Mouse (Mus musculus): ENCODE measurements around the gene Aspscr1. TPM values are rescaled to one million over a fixed set of nuclear protein-coding genes. Genes with fewer than 3 reads are reported as not detected.

The Aspscr1 gene
- total and polyA plus RNA-seq, 3 experiments, result 39.2 to 248 (median 57.0) TPM

DNA sequence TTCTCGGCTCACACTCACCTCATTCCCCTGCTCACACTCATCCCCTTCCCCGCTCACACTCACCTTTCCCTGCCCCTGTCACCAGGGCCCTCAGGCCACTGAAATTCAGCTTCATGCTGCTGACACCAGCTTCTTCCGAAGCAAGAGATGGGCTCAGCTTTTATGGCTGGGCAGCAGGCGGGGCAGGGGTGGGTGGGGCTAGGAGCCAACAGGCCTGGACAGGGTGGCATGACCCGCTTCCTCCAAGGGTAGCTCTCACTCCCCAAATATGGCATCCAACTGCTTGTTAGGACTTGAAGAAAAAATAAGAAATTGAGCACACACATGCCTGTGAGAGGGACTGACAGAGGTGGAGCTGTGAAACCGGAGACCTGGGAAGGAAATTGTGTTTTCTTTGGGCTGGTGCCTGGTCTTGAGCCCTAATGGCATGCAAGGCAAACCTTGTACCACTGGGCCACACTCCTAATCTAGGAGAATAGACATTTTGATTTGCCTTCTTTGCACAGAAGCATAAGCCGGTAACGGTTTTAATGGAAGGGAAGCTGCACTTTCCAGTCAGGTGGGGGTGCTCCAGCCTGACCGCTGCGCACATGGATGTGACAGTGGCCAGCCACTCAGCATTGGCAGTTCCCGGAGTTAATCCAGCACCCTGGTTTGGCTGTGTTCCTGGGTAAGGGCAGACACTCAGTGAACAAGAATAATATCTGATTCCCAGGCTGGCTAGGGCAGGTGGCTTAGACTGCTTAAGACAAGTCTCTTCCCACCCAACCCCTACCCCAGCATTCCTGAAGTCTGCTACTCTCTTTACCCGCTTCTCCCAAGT is 59.3 kb downstream of the Aspscr1 start, which contains the start of gene Cbr2:
Gene Cbr2, minus strand, starts transcription at position 257 of the 823 bp plus-strand sequence.
- peak within 1 kb of the TSS; percentile 15; the same call in 1 of the 2 replicates for H3K4me3 ChIP-seq (ENCODE audit: low read depth, low read length)
- TF ChIP-seq GATA2 (IDR thresholded peaks at IDR 0.05; ENCODE audit: borderline replicate concordance, low read depth, low read length) (no peak), GATA1 (IDR thresholded peaks at IDR 0.05; ENCODE audit: borderline replicate concordance, low read length) (no peak), TAL1 (conservative IDR thresholded peaks at IDR 0.05; ENCODE audit: low read depth, low read length) (no peak), CTCF (IDR thresholded peaks at IDR 0.05; ENCODE audit: low read depth, low read length) (no peak), POLR2AphosphoS5 (IDR thresholded peaks at IDR 0.05; ENCODE audit: insufficient replicate concordance, low read depth, low read length) (no peak)
- H3K36me3 ChIP-seq (replicated peaks), result no peaks in the 10 kb centered on the region
- peaks cover 3% of the 10 kb centered on the region; the same call in 1 of the 2 replicates for H3K9me3 ChIP-seq (replicated peaks)
- peaks cover 55% of the 10 kb centered on the region for H3K27me3 ChIP-seq (ENCODE audit: insufficient read depth, low read length)
- no peak for DNase-seq (ENCODE audit: low spot score)
- peaks cover 8% of the 10 kb centered on the region for H3K4me1 ChIP-seq (ENCODE audit: insufficient read depth, low read depth, low read length)
- no peak for ATAC-seq (ENCODE audit: extremely low read depth, insufficient number of reproducible peaks, low FRiP score, poor library complexity, severe bottlenecking)

DNA sequence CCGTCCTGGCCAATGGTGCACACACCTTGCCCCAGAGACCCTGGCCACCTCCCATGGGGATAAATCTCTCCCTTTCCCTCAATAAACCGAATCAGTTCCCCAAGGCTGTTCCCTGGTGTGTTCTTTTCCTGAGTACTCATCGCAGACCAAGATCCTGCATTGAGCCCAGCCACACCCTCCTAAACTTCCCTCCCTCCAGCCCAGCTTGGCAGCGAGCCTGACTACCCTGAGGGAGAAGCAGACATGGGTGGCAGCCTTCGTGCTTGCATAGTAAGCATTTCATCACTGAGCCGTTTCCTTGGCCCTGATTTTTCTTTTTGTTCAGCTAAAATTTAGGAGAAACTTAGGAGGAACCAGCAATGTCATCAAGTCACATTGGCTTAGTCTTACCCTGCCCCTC is 60.7 kb downstream of the Aspscr1 start:
- DNase-seq (ENCODE audit: low spot score), result no peak

GRCm38 (mm10) chr11:120736424-120736823 is 63.7 kb downstream of the Aspscr1 start:
- no peak overlapping the region for H3K4me3 ChIP-seq (ENCODE audit: low read depth, low read length)
- no peaks in the 10 kb centered on the region for H3K36me3 ChIP-seq (replicated peaks)
- ATAC-seq (ENCODE audit: extremely low read depth, insufficient number of reproducible peaks, low FRiP score, poor library complexity, severe bottlenecking), result no peak
- H3K4me1 ChIP-seq (ENCODE audit: insufficient read depth, low read depth, low read length), result no peaks in the 10 kb centered on the region
- no peak for DNase-seq (ENCODE audit: low spot score)
- no peak for TF ChIP-seq GATA1 (IDR thresholded peaks at IDR 0.05; ENCODE audit: borderline replicate concordance, low read length)
- H3K27me3 ChIP-seq (ENCODE audit: insufficient read depth, low read length), result peaks cover 33% of the 10 kb centered on the region
- H3K9me3 ChIP-seq (replicated peaks), result peaks cover 2% of the 10 kb centered on the region; the same call in 1 of the 2 replicates

More for the DNA sequence above, 60.7 kb downstream of the Aspscr1 start:
- TF ChIP-seq TAL1 (conservative IDR thresholded peaks at IDR 0.05; ENCODE audit: low read depth, low read length), result no peak
- TF ChIP-seq GATA2 (IDR thresholded peaks at IDR 0.05; ENCODE audit: borderline replicate concordance, low read depth, low read length), result no peak
- TF ChIP-seq CTCF (IDR thresholded peaks at IDR 0.05; ENCODE audit: low read depth, low read length), result no peak
- no peak for TF ChIP-seq POLR2AphosphoS5 (IDR thresholded peaks at IDR 0.05; ENCODE audit: insufficient replicate concordance, low read depth, low read length)
- TF ChIP-seq GATA1 (IDR thresholded peaks at IDR 0.05; ENCODE audit: borderline replicate concordance, low read length), result no peak
- Histone ChIP-seq H3K4me1 (ENCODE audit: insufficient read depth, low read depth, low read length) (peaks cover 5% of the 10 kb centered on the region), H3K4me3 (ENCODE audit: low read depth, low read length) (no peak overlapping the region), H3K36me3 (replicated peaks) (no peaks in the 10 kb centered on the region), H3K27me3 (ENCODE audit: insufficient read depth, low read length) (peaks cover 54% of the 10 kb centered on the region), H3K9me3 (replicated peaks) (peaks cover 3% of the 10 kb centered on the region; the same call in 1 of the 2 replicates)
- no peak for ATAC-seq (ENCODE audit: extremely low read depth, insufficient number of reproducible peaks, low FRiP score, poor library complexity, severe bottlenecking)

DNA sequence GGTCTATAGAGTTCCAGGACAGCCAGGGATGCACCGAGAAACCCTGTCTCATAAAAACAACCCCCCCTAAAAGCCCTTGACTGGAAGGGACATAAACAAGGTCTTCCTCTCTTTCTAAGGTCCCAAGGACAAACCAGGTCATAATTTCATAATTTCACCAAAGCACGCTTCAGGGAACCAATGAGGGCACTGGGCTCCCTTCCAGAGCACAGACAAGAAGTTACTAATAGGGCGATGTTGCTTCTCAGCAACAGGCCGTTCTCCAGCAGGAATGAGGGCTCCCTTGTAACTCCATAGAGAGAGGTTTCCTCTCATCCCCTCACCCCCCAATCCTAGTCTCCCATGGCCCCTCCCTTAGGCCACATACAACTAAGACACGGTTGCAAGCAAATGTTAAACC is 68.2 kb downstream of the Aspscr1 start:
- TF ChIP-seq GATA1 (IDR thresholded peaks at IDR 0.05; ENCODE audit: borderline replicate concordance, low read length) (no peak), TAL1 (conservative IDR thresholded peaks at IDR 0.05; ENCODE audit: low read depth, low read length) (no peak), POLR2AphosphoS5 (IDR thresholded peaks at IDR 0.05; ENCODE audit: insufficient replicate concordance, low read depth, low read length) (no peak), CTCF (IDR thresholded peaks at IDR 0.05; ENCODE audit: low read depth, low read length) (no peak), GATA2 (IDR thresholded peaks at IDR 0.05; ENCODE audit: borderline replicate concordance, low read depth, low read length) (no peak)
- Histone ChIP-seq H3K4me3 (ENCODE audit: low read depth, low read length) (no peak overlapping the region), H3K36me3 (replicated peaks) (no peaks in the 10 kb centered on the region), H3K4me1 (ENCODE audit: insufficient read depth, low read depth, low read length) (no peaks in the 10 kb centered on the region), H3K27me3 (ENCODE audit: insufficient read depth, low read length) (peaks cover 16% of the 10 kb centered on the region), H3K9me3 (replicated peaks) (no peaks in the 10 kb centered on the region)
- DNase-seq (ENCODE audit: low spot score) (no peak), ATAC-seq (ENCODE audit: extremely low read depth, insufficient number of reproducible peaks, low FRiP score, poor library complexity, severe bottlenecking) (no peak)

GRCm38 (mm10) chr11:120744121-120744701 is 71.4 kb downstream of the Aspscr1 start:
- Histone ChIP-seq H3K27me3 (ENCODE audit: insufficient read depth, low read length) (peaks cover 12% of the 10 kb centered on the region), H3K4me1 (ENCODE audit: insufficient read depth, low read depth, low read length) (no peaks in the 10 kb centered on the region), H3K4me3 (ENCODE audit: low read depth, low read length) (no peak overlapping the region), H3K9me3 (replicated peaks) (no peaks in the 10 kb centered on the region), H3K36me3 (replicated peaks) (no peaks in the 10 kb centered on the region)
- ATAC-seq (ENCODE audit: extremely low read depth, insufficient number of reproducible peaks, low FRiP score, poor library complexity, severe bottlenecking) (no peak), DNase-seq (ENCODE audit: low spot score) (no peak)
- TF ChIP-seq GATA1 (IDR thresholded peaks at IDR 0.05; ENCODE audit: borderline replicate concordance, low read length) (no peak), POLR2AphosphoS5 (IDR thresholded peaks at IDR 0.05; ENCODE audit: insufficient replicate concordance, low read depth, low read length) (no peak), TAL1 (conservative IDR thresholded peaks at IDR 0.05; ENCODE audit: low read depth, low read length) (no peak), CTCF (IDR thresholded peaks at IDR 0.05; ENCODE audit: low read depth, low read length) (no peak), GATA2 (IDR thresholded peaks at IDR 0.05; ENCODE audit: borderline replicate concordance, low read depth, low read length) (no peak)

DNA sequence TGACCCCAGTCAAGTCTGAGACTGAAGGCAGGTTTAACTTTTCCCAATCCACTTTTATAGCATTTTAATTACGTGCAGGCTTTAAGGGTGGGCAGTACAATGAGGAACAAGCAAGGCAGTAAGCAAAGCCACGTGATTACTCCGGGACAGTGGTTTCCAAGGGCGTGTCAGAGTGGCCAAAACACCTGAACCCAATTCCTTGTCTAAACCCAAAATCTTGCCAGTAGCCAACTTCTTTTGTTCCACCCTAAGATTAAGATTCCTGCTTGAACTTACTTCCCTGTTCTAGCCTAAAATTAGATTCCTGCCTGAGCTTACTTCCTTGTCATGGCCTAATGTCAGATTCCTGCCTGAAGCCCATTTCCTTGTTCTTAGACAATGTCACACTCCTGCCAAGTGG is 75.2 kb downstream of the Aspscr1 start:
- TF ChIP-seq POLR2AphosphoS5 (IDR thresholded peaks at IDR 0.05; ENCODE audit: insufficient replicate concordance, low read depth, low read length) (no peak), CTCF (IDR thresholded peaks at IDR 0.05; ENCODE audit: low read depth, low read length) (no peak)
- Histone ChIP-seq H3K4me1 (ENCODE audit: insufficient read depth, low read depth, low read length) (no peaks in the 10 kb centered on the region), H3K36me3 (replicated peaks) (no peaks in the 10 kb centered on the region), H3K4me3 (ENCODE audit: low read depth, low read length) (no peak overlapping the region), H3K27me3 (ENCODE audit: insufficient read depth, low read length) (peaks cover 13% of the 10 kb centered on the region; the same call in 1 of the 2 replicates), H3K9me3 (replicated peaks) (no peaks in the 10 kb centered on the region)
- DNase-seq (ENCODE audit: low spot score) (no peak), ATAC-seq (ENCODE audit: extremely low read depth, insufficient number of reproducible peaks, low FRiP score, poor library complexity, severe bottlenecking) (no peak)

Measured in G1E (cell line).